Mouse (Mus musculus): ENCODE measurements around the gene Ncoa1. TPM values are rescaled to one million over a fixed set of nuclear protein-coding genes. Genes with fewer than 3 reads are reported as not detected.
A peak's percentile ranks its signal among the peaks of the same experiment; 100 is the strongest.

Gene Ncoa1
- polyA plus RNA-seq, 1 experiment from 2014 or later, result 9.2 TPM

DNA sequence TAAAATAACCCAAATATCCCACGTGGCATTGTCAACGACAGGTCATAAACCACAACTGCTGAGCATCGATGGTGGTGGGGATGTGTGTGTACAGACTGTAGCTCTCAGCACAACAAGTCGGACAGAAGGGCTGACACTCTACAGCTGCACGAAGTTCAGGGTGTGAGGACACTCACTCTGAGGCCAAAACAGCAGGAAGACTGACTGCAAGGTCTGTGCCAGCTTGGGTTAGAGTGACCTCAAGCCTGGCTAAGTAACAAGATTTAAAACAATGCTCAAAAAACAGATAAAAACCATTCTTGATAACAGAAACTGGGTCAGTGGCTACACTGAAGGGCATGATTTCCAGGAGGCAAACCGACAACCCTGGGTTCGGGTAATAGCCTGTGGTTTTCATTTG, 246.8 kb downstream of the Ncoa1 start:
- no peak for ATAC-seq (replicated peaks; ENCODE audit: low FRiP score)

DNA sequence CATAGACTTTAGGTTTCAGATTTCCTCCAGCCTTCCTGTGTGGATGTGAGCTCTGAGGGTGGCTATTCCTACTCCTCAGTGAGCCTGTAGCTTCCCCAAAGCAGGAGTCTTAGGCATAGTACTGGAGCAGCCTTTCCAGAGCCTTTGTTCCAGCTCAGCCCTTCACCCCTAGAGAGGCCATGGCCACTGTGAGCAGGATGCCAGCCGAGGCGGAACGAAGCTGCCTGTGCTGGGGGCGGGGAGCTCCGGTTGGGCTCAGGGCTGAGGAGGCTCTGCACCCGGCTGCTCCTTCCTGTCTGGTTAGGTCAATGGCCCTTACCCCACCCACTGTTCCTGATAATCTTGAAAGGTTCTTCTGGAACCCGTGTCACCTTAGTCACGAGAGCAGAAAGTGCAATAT, 264.1 kb downstream of the Ncoa1 start:
- ATAC-seq (replicated peaks; ENCODE audit: low FRiP score) (no peak), DNase-seq (ENCODE audit: low spot score) (no peak)
- Histone ChIP-seq H3K9ac (ENCODE audit: low read length) (no peak overlapping the region), H3K36me3 (ENCODE audit: control insufficient read depth, insufficient read depth, low read length) (peaks cover 3% of the 10 kb centered on the region; the same call in 1 of the 2 replicates), H3K4me1 (replicated peaks; ENCODE audit: control insufficient read depth, insufficient read depth, low read length) (no peaks in the 10 kb centered on the region), H3K27me3 (ENCODE audit: control insufficient read depth, insufficient read depth, low read length) (no peaks in the 10 kb centered on the region), H3K9me3 (ENCODE audit: control insufficient read depth, low read length) (no peaks in the 10 kb centered on the region), H3K4me3 (ENCODE audit: low read depth, low read length) (no peak overlapping the region), H3K4me2 (ENCODE audit: low read depth, low read length, severe bottlenecking) (no peak overlapping the region), H3K27ac (ENCODE audit: low read depth, low read length) (no peak overlapping the region)
- WGBS, result 71% methylated on average over 8 of the region's 8 CpGs

More for the DNA sequence above, 246.8 kb downstream of the Ncoa1 start:
- H3K4me2 ChIP-seq (ENCODE audit: low read depth, low read length, severe bottlenecking), result no peak overlapping the region
- peaks cover 4% of the 10 kb centered on the region; the same call in 1 of the 2 replicates for H3K36me3 ChIP-seq (ENCODE audit: control insufficient read depth, insufficient read depth, low read length)
- H3K9me3 ChIP-seq (ENCODE audit: control insufficient read depth, low read length), result no peaks in the 10 kb centered on the region
- H3K4me3 ChIP-seq (ENCODE audit: low read depth, low read length), result no peak overlapping the region
- no peaks in the 10 kb centered on the region for H3K27me3 ChIP-seq (ENCODE audit: control insufficient read depth, insufficient read depth, low read length)
- no peak overlapping the region for H3K9ac ChIP-seq (ENCODE audit: low read length)
- 0 out of 2 replicates have a peak, but pooled peaks cover 4% of the 10 kb centered on the region for H3K4me1 ChIP-seq (replicated peaks; ENCODE audit: control insufficient read depth, insufficient read depth, low read length)
- no peak overlapping the region for H3K27ac ChIP-seq (ENCODE audit: low read depth, low read length)
- DNase-seq (ENCODE audit: low spot score), result peak; percentile 22
- WGBS, result 93% methylated on average over 7 of the region's 7 CpGs

DNA sequence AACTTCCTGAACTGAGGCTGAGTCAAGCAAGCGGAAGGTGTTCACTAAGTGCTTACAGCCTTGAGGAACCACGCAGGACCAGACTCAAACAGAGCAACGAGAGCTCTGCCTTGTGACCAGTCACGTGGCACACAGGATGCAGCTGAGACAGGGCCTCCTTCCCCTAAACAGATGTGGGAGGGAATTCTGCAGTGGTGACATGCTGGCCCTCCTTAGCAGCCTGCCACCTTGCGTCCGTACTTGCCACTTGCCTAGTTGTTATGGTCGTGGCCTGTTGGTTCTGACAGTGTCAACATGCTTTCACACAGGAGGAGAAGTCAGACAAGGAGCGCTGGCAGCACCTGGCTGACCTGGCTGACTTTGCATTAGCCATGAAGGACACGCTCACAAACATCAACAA, 265.8 kb downstream of the Ncoa1 start:
- H3K9me3 ChIP-seq (ENCODE audit: control insufficient read depth, low read length), result no peaks in the 10 kb centered on the region
- no peak overlapping the region for H3K4me3 ChIP-seq (ENCODE audit: low read depth, low read length)
- peaks cover 3% of the 10 kb centered on the region; the same call in 1 of the 2 replicates for H3K36me3 ChIP-seq (ENCODE audit: control insufficient read depth, insufficient read depth, low read length)
- H3K4me2 ChIP-seq (ENCODE audit: low read depth, low read length, severe bottlenecking), result no peak overlapping the region
- no peak for ATAC-seq (replicated peaks; ENCODE audit: low FRiP score)
- H3K27ac ChIP-seq (ENCODE audit: low read depth, low read length), result no peak overlapping the region
- DNase-seq (ENCODE audit: low spot score), result no peak
- WGBS, result 94% methylated on average over 9 of the region's 9 CpGs
- no peak overlapping the region for H3K9ac ChIP-seq (ENCODE audit: low read length)
- H3K27me3 ChIP-seq (ENCODE audit: control insufficient read depth, insufficient read depth, low read length), result no peaks in the 10 kb centered on the region
- H3K4me1 ChIP-seq (replicated peaks; ENCODE audit: control insufficient read depth, insufficient read depth, low read length), result no peaks in the 10 kb centered on the region

DNA sequence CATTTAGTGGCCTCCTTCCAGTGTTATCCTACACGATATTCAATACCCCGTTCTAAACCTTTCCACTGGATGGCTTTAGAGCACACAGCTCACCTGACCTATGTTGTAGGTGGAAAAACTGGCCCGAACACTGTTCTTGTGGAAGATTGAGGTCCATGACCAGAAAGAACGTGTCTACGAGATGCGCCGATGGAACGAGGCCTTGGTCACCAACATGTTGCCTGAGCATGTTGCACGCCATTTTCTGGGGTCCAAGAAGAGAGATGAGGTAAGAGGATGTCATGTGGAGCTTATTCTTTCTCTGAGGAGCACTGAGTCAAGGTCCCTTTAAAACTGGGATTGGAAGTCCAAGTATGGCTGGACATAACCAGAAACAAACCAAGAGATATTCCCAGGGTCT, 267.8 kb downstream of the Ncoa1 start:
- no peak overlapping the region for H3K9ac ChIP-seq (ENCODE audit: low read length)
- no peaks in the 10 kb centered on the region for H3K9me3 ChIP-seq (ENCODE audit: control insufficient read depth, low read length)
- H3K27me3 ChIP-seq (ENCODE audit: control insufficient read depth, insufficient read depth, low read length), result no peaks in the 10 kb centered on the region
- 98% methylated on average over 9 of the region's 9 CpGs for WGBS
- H3K4me2 ChIP-seq (ENCODE audit: low read depth, low read length, severe bottlenecking), result no peak overlapping the region
- H3K36me3 ChIP-seq (ENCODE audit: control insufficient read depth, insufficient read depth, low read length), result no peaks in the 10 kb centered on the region
- H3K27ac ChIP-seq (ENCODE audit: low read depth, low read length), result no peak overlapping the region
- no peaks in the 10 kb centered on the region for H3K4me1 ChIP-seq (replicated peaks; ENCODE audit: control insufficient read depth, insufficient read depth, low read length)
- no peak for DNase-seq (ENCODE audit: low spot score)
- no peak overlapping the region for H3K4me3 ChIP-seq (ENCODE audit: low read depth, low read length)
- ATAC-seq (replicated peaks; ENCODE audit: low FRiP score), result no peak

DNA sequence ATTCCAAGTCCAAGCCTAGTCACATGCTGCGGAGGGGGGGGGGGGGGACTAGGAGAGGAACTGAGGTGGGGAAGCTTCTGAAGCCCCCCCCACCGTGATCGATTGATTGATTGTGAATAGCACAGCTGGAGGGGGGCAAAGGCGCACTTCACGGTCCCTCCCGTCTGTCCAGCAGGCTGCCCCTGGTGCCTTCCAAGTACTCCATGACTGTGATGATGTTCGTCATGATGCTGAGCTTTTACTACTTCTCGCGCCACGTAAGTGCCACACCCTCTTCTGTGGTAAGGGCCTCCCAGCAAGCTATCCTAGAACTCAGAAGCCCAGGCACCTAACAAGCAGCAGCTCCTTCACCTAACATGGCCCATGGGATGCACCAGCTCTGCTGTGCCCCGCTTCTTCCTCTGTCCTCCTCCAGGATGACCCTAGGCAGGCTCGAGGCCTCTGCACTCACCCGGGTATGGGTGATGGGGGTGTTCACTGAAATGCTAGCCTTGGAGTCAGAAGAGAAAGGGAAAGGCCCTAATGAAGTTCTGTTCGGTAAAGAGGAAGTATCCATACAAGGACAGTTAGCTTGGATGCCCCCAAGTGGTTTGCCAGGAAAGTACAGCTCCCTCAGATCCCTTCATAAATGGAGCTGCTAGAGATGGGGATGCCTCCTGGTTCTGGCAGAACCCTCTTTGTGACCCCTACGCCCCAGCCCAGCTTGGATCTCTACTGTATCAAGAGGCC, 268.4 kb downstream of the Ncoa1 start:
- 0 out of 2 replicates have a peak, but pooled peaks have one; percentile 42 for ATAC-seq (replicated peaks; ENCODE audit: low FRiP score)
- WGBS, result 76% methylated on average over 15 of the region's 15 CpGs
- H3K27ac ChIP-seq (ENCODE audit: low read depth, low read length), result no peak overlapping the region
- H3K9me3 ChIP-seq (ENCODE audit: control insufficient read depth, low read length), result no peaks in the 10 kb centered on the region
- no peaks in the 10 kb centered on the region for H3K36me3 ChIP-seq (ENCODE audit: control insufficient read depth, insufficient read depth, low read length)
- DNase-seq (ENCODE audit: low spot score), result no peak
- H3K9ac ChIP-seq (ENCODE audit: low read length), result no peak overlapping the region
- H3K4me3 ChIP-seq (ENCODE audit: low read depth, low read length), result no peak overlapping the region
- no peaks in the 10 kb centered on the region for H3K27me3 ChIP-seq (ENCODE audit: control insufficient read depth, insufficient read depth, low read length)
- H3K4me2 ChIP-seq (ENCODE audit: low read depth, low read length, severe bottlenecking), result no peak overlapping the region
- H3K4me1 ChIP-seq (replicated peaks; ENCODE audit: control insufficient read depth, insufficient read depth, low read length), result no peaks in the 10 kb centered on the region

DNA sequence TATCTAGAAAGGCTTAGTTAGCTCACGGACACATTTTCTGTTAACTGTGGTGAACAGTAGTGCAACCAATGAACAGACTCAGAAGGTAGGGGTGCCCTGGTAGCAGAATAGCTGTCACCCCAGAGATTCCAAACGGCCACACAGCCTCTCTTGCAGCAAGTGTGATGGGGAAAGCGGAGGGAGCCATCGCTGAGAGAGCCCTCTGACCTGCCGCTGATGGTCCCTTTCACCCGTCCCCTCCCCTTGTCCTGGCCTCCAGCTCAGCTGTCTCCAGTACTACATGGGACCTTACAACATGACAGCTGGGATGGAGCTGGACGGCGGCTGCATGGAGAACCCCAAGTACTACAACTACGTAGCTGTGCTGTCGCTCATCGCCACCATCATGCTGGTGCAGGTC, 270.9 kb downstream of the Ncoa1 start:
- Histone ChIP-seq H3K27me3 (ENCODE audit: control insufficient read depth, insufficient read depth, low read length) (no peaks in the 10 kb centered on the region), H3K4me1 (replicated peaks; ENCODE audit: control insufficient read depth, insufficient read depth, low read length) (no peaks in the 10 kb centered on the region), H3K9me3 (ENCODE audit: control insufficient read depth, low read length) (no peaks in the 10 kb centered on the region), H3K4me2 (ENCODE audit: low read depth, low read length, severe bottlenecking) (no peak overlapping the region), H3K4me3 (ENCODE audit: low read depth, low read length) (no peak overlapping the region), H3K9ac (ENCODE audit: low read length) (no peak overlapping the region), H3K27ac (ENCODE audit: low read depth, low read length) (no peak overlapping the region), H3K36me3 (ENCODE audit: control insufficient read depth, insufficient read depth, low read length) (no peaks in the 10 kb centered on the region)
- DNase-seq (ENCODE audit: low spot score) (no peak), ATAC-seq (replicated peaks; ENCODE audit: low FRiP score) (no peak)
- WGBS, result 97% methylated on average over 11 of the region's 11 CpGs

DNA sequence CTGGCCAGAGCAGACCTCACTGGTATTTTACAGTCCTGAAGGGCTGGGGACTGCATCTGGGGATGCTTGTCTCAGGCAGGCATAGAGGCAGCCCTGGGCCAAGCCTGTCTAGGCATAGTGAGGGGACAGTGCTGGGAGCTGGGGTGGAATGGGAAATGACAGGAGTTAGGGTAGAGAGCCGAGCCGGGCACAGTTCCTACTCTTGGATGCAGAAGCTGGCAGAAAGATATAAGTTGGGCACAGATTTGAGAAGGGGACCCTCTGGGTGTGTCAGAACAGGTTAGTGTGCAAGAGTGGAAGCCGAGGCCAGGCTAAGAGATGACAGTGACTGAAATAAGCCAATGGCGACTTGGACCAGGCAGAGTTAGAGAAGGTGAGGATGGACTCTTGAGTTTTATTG, 274.8 kb downstream of the Ncoa1 start:
- Histone ChIP-seq H3K27ac (ENCODE audit: low read depth, low read length) (no peak overlapping the region), H3K36me3 (ENCODE audit: control insufficient read depth, insufficient read depth, low read length) (no peaks in the 10 kb centered on the region), H3K4me1 (replicated peaks; ENCODE audit: control insufficient read depth, insufficient read depth, low read length) (no peaks in the 10 kb centered on the region), H3K4me3 (ENCODE audit: low read depth, low read length) (no peak overlapping the region), H3K9me3 (ENCODE audit: control insufficient read depth, low read length) (no peaks in the 10 kb centered on the region), H3K9ac (ENCODE audit: low read length) (no peak overlapping the region), H3K4me2 (ENCODE audit: low read depth, low read length, severe bottlenecking) (no peak overlapping the region), H3K27me3 (ENCODE audit: control insufficient read depth, insufficient read depth, low read length) (no peaks in the 10 kb centered on the region)
- no peak for DNase-seq (ENCODE audit: low spot score)
- no peak for ATAC-seq (replicated peaks; ENCODE audit: low FRiP score)
- WGBS, result 89% methylated on average over 4 of the region's 4 CpGs

DNA sequence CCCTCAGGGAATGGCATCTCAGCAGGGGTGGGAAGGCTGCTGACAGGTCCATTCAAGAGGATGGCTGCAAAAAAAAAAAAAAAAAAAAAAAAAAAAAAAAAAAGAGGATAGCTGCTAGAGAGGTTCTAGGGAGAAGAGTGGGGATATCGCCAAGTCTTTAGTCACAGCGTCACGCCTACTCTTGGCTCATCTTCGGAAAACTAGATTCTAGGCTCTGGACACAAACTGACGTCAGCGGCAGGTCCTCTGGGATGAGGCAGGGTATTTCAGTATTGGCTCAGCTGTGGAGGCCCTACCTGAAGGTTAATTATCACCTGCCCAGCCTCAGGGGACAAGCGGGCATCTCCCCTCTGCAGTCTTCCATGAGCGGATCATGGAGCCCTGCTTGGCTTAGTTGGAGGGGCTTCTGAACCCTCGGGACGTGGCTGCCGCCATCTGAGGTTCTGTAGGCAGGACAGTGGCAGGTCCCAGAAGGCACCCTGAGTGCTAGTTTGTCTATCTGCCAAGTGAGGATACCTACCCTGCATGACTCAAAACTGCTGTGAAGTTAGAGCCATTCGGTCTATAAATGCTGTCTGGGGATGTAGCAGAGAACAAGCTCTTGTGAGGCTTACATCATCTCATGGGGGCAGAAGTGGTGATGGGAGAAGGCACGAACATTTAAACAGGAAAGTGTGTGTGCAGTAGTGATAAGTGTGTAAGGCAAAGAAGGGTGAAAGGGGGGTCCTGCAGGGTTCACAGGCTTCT, 275.4 kb downstream of the Ncoa1 start:
- DNase-seq (ENCODE audit: low spot score) (no peak), ATAC-seq (replicated peaks; ENCODE audit: low FRiP score) (no peak)
- 88% methylated on average over 13 of the region's 13 CpGs for WGBS
- H3K4me2 ChIP-seq (ENCODE audit: low read depth, low read length, severe bottlenecking), result no peak overlapping the region
- no peak overlapping the region for H3K9ac ChIP-seq (ENCODE audit: low read length)
- H3K4me1 ChIP-seq (replicated peaks; ENCODE audit: control insufficient read depth, insufficient read depth, low read length), result no peaks in the 10 kb centered on the region
- no peaks in the 10 kb centered on the region for H3K36me3 ChIP-seq (ENCODE audit: control insufficient read depth, insufficient read depth, low read length)
- H3K9me3 ChIP-seq (ENCODE audit: control insufficient read depth, low read length), result no peaks in the 10 kb centered on the region
- H3K4me3 ChIP-seq (ENCODE audit: low read depth, low read length), result no peak overlapping the region
- no peaks in the 10 kb centered on the region for H3K27me3 ChIP-seq (ENCODE audit: control insufficient read depth, insufficient read depth, low read length)
- H3K27ac ChIP-seq (ENCODE audit: low read depth, low read length), result no peak overlapping the region
